Mouse (Mus musculus): ENCODE results near the gene Creb3l1. TPM values are rescaled to one million over a fixed set of nuclear protein-coding genes. Genes with fewer than 3 reads are reported as not detected.

The Creb3l1 gene
- polyA plus RNA-seq, 1 experiment from 2014 or later = 1.3 TPM

- ATAC-seq = no peak
- Histone ChIP-seq H3K27ac (ENCODE audit: low read length) (no peak overlapping the region), H3K27me3 (replicated peaks; ENCODE audit: control insufficient read depth, insufficient read depth, low read length) (no peaks in the 10 kb centered on the region), H3K9me3 (ENCODE audit: control insufficient read depth, low read length) (no peaks in the 10 kb centered on the region), H3K4me1 (replicated peaks; ENCODE audit: control insufficient read depth, insufficient read depth, low read length) (peaks cover 27% of the 10 kb centered on the region), H3K36me3 (ENCODE audit: control insufficient read depth, insufficient read depth) (peaks cover 6% of the 10 kb centered on the region; the same call in 1 of the 2 replicates), H3K4me2 (ENCODE audit: low read length) (no peak overlapping the region), H3K9ac (replicated peaks; ENCODE audit: low read depth, low read length) (no peak overlapping the region), H3K4me3 (replicated peaks; ENCODE audit: low read length) (no peak overlapping the region)
- 67% methylated on average over 8 of the region's 8 CpGs for WGBS
Observed at GRCm38 (mm10) chr2:91934016-91934415, 90.3 kb downstream of the Creb3l1 start.

DNA sequence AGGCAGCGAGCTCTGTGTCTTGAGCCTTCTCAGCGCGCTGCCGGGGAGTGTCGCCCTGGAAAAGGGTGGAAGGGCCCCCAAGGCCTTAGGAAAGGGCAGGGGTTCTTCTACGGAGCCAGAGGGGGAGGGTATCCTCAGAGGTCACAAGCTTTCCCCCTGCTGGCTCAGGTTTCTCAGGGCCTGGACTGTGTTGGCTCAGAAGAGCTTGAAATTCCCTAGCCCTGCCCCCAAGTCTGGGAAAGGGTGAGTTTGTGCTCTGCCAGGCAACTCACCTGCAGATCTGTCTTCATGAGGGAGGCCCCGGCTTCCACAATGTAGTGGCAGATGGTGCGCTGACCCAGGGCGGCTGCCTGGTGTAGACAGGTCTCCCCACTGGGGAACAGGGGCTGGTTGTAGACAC lies 90.8 kb downstream of the Creb3l1 start:
- no peak overlapping the region for H3K4me2 ChIP-seq (ENCODE audit: low read length)
- H3K4me3 ChIP-seq (replicated peaks; ENCODE audit: low read length) = no peak overlapping the region
- no peak for ATAC-seq
- no peak overlapping the region for H3K27ac ChIP-seq (ENCODE audit: low read length)
- WGBS = 39% methylated on average over 9 of the region's 9 CpGs
- no peak overlapping the region for H3K9ac ChIP-seq (replicated peaks; ENCODE audit: low read depth, low read length)
- H3K27me3 ChIP-seq (replicated peaks; ENCODE audit: control insufficient read depth, insufficient read depth, low read length) = no peaks in the 10 kb centered on the region
- H3K36me3 ChIP-seq (ENCODE audit: control insufficient read depth, insufficient read depth) = peaks cover 4% of the 10 kb centered on the region; the same call in 1 of the 2 replicates
- H3K9me3 ChIP-seq (ENCODE audit: control insufficient read depth, low read length) = no peaks in the 10 kb centered on the region
- peaks cover 27% of the 10 kb centered on the region for H3K4me1 ChIP-seq (replicated peaks; ENCODE audit: control insufficient read depth, insufficient read depth, low read length)

DNA sequence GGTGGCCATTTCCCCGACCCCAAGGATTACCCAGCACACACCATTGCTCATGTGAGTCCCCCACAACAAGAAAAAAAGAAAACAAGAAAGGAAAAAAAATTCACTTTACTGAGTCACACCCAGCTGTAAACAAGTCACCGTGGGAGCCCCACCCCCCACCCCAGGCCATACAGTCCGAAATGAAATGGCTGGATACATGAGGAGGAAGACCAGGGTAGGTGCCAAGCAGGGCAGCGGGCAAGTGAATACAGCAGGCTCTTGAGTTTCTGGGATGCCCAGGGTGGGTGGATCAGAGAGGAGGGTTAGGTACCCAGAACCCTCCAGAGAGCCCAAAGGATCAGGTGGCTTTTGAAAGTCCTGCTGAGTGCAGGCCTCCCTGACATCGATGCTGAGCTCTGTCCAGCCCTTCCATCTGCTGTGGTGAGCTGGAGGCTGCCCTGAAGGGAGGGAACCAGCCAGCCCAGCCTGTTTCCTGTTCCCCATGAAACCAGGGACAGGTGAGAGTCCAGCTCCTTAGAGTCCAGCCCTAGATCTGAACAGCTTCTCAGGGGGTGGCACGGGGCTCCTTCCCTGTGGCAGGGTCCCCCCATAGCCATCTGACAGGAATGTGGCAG lies 91.5 kb downstream of the Creb3l1 start:
- H3K27ac ChIP-seq (ENCODE audit: low read length) = no peak overlapping the region
- H3K4me2 ChIP-seq (ENCODE audit: low read length) = no peak overlapping the region
- WGBS = 15% methylated on average over 6 of the region's 6 CpGs
- peaks cover 27% of the 10 kb centered on the region for H3K4me1 ChIP-seq (replicated peaks; ENCODE audit: control insufficient read depth, insufficient read depth, low read length)
- no peaks in the 10 kb centered on the region for H3K27me3 ChIP-seq (replicated peaks; ENCODE audit: control insufficient read depth, insufficient read depth, low read length)
- H3K36me3 ChIP-seq (ENCODE audit: control insufficient read depth, insufficient read depth) = peaks cover 3% of the 10 kb centered on the region; the same call in 1 of the 2 replicates
- no peak overlapping the region for H3K4me3 ChIP-seq (replicated peaks; ENCODE audit: low read length)
- H3K9me3 ChIP-seq (ENCODE audit: control insufficient read depth, low read length) = no peaks in the 10 kb centered on the region
- no peak overlapping the region for H3K9ac ChIP-seq (replicated peaks; ENCODE audit: low read depth, low read length)
- no peak for ATAC-seq

Small RNA genes within 50 kb of the gene (microRNA-seq; reads per million reads assigned to microRNA genes)
- not detected for gene Mir6999

Other genes with a start within 250 kb of the Creb3l1 start
- 2.4 and 2.6 TPM in 2 replicates for gene Chrm4, start 97.3 kb downstream of the Creb3l1 start, polyA plus RNA-seq (2015; fragmentation: Nextera tagmentation; extraction: Ambion mirVana)
- 256 and 290 TPM in 2 replicates for gene Mdk, start 92.2 kb downstream of the Creb3l1 start, polyA plus RNA-seq (2015; fragmentation: Nextera tagmentation; extraction: Ambion mirVana)
- 0.37 and 0.46 TPM in 2 replicates for gene Gm9821, start 78.8 kb downstream of the Creb3l1 start, polyA plus RNA-seq (2015; fragmentation: Nextera tagmentation; extraction: Ambion mirVana)
- gene Dgkz, start 48.6 kb downstream of the Creb3l1 start, polyA plus RNA-seq (2015; fragmentation: Nextera tagmentation; extraction: Ambion mirVana) = 28.7 and 33.6 TPM in 2 replicates
- gene Phf21a, start 68.6 kb upstream of the Creb3l1 start, polyA plus RNA-seq (2015; fragmentation: Nextera tagmentation; extraction: Ambion mirVana) = 43.5 and 50.3 TPM in 2 replicates

Data from forebrain, embryonic 16.5 days (tissue).